Mouse (Mus musculus) thymus, postnatal 14 days (tissue): ENCODE results near the gene Plxnd1.

Experiments
- DNase-seq: peaks from one replicate; pipeline ENCODE4 v3.0.0; 2021

The Plxnd1 gene

GRCm38 (mm10) chr6:115915601-115916445 is 79.0 kb downstream of the Plxnd1 start:
- DNase-seq: no peak

GRCm38 (mm10) chr6:115914511-115915202 is 80.1 kb downstream of the Plxnd1 start:
- DNase-seq: no peak

GRCm38 (mm10) chr6:115913482-115913881 is 81.3 kb downstream of the Plxnd1 start:
- no peak for DNase-seq

- no peak for DNase-seq
Measured at GRCm38 (mm10) chr6:115911763-115912162, 83.0 kb downstream of the Plxnd1 start.

- peak; percentile 52 for DNase-seq
Measured at GRCm38 (mm10) chr6:115909940-115910339, 84.9 kb downstream of the Plxnd1 start.

GRCm38 (mm10) chr6:115909052-115909451 is 85.8 kb downstream of the Plxnd1 start:
- DNase-seq: no peak

- no peak for DNase-seq
Measured at GRCm38 (mm10) chr6:115908421-115908982, 86.3 kb downstream of the Plxnd1 start.

GRCm38 (mm10) chr6:115906871-115907270 is 87.9 kb downstream of the Plxnd1 start:
- DNase-seq: no peak

- no peak for DNase-seq
Measured at GRCm38 (mm10) chr6:115906455-115906854, 88.3 kb downstream of the Plxnd1 start.

- no peak for DNase-seq
Measured at GRCm38 (mm10) chr6:115905568-115905967, 89.2 kb downstream of the Plxnd1 start.
